Mouse (Mus musculus) forebrain, embryonic 12.5 days (tissue): ENCODE data around the gene Ywhah. TPM values are rescaled to one million over a fixed set of nuclear protein-coding genes. Genes with fewer than 3 reads are reported as not detected.
A peak's percentile ranks its signal among the peaks of the same experiment; 100 is the strongest.
"Not testable (repeated sequence)": the region's sequence is repeated elsewhere in the genome, so short reads cannot be mapped to it uniquely, and the experiment has no call there.

Source experiments
- ATAC-seq: fragments of 200-750 bp; cut with Nextera tagmentation; 2 replicates; pipeline ENCODE4 v1.8.0; 2017; ENCODE audit warnings: moderate TSS enrichment; ENCODE audit not compliant: low FRiP score
- H3K27ac ChIP-seq: fragments of 300-500 bp; sonication (generic); 2 replicates; pipeline ENCODE4 v1.5.1; 2016; ENCODE audit warnings: mild to moderate bottlenecking
- H3K27me3 ChIP-seq: fragments of 300-500 bp; sonication (generic); 2 replicates; pipeline ENCODE4 v1.6.1; 2016; ENCODE audit warnings: mild to moderate bottlenecking
- H3K36me3 ChIP-seq: fragments of 300-500 bp; sonication (generic); replicated peaks from 2 replicates; pipeline ENCODE4 v1.6.1; 2016; ENCODE audit warnings: mild to moderate bottlenecking
- H3K4me1 ChIP-seq: fragments of 300-500 bp; sonication (generic); 2 replicates; pipeline ENCODE4 v1.6.1; 2016
- H3K4me2 ChIP-seq: fragments of 300-500 bp; sonication (generic); 2 replicates; pipeline ENCODE4 v1.6.1; 2016; ENCODE audit warnings: mild to moderate bottlenecking, moderate library complexity
- H3K4me3 ChIP-seq: fragments of 300-500 bp; sonication (generic); replicated peaks from 2 replicates; pipeline ENCODE4 v1.5.1; 2016; ENCODE audit warnings: mild to moderate bottlenecking
- H3K9ac ChIP-seq: fragments of 300-500 bp; sonication (generic); 2 replicates; pipeline ENCODE4 v1.6.1; 2016; ENCODE audit warnings: mild to moderate bottlenecking
- H3K9me3 ChIP-seq: fragments of 300-500 bp; sonication (generic); 2 replicates; pipeline ENCODE4 v1.6.1; 2016
- WGBS: fragments of 180-500 bp; shearing (Covaris S2); methylation state at CpG from one replicate; pipeline ENCODE4 v1.1.7; 2016; 5-methylcytosine and 5-hydroxymethylcytosine counted together
- polyA plus RNA-seq: library from polyadenylated mRNA; unstranded; fragments of >200 nt; fragmentation: Nextera tagmentation; extraction: Ambion mirVana; gene quantifications from 2 replicates; pipeline ENCODE4 v1.2.1, GENCODE M21; 2016

The Ywhah gene
- polyA plus RNA-seq, 1 experiment from 2014 or later, result 453 TPM

DNA sequence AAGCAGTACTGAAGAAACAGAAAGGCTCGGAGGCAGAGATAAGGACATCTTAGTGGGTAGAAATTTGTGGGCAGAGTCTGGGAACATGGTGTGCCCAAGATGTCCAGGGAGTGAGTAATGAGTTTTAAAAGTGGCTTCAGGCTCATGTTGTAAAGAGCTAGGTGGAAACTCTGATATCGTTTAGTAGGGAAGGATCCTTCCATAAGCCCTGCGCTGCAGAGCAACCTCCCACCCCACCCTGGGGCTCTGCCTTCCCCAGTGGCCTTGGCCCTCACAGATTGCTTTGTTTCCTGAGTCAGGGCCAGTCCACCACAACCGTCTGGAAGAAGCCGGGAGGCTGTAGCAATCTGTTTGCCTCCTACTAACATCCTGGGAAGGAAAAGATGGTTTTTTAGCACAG lies 3.0 kb upstream of the Ywhah start:
- Histone ChIP-seq H3K4me3 (no peak overlapping the region), H3K9me3 (no peaks in the 10 kb centered on the region), H3K27me3 (0 out of 2 replicates have a peak, but pooled peaks cover 11% of the 10 kb centered on the region), H3K4me1 (peaks cover 31% of the 10 kb centered on the region), H3K9ac (no peak overlapping the region), H3K4me2 (no peak overlapping the region), H3K27ac (no peak overlapping the region), H3K36me3 (no peaks in the 10 kb centered on the region)
- WGBS, result 80% methylated on average over 5 of the region's 5 CpGs
- no peak for ATAC-seq

DNA sequence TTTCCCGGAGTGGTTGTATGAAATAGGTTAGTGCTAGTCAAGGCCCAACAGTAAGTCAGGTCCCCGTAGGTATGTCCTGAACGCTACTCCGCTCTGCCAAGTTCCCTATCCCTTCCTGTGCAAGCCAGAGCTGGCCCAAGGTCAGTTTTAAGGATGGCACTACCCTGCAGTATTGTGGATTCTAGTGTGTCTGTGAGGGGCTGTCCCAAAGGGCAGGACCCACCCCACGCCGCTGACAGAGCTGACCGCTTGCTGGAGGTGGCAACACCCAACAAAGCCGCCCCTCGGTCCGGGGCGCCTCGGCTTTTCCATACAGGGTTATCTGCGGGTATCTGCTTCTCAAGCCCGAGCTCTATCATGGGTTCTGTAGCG lies 441 bp upstream of the Ywhah start:
- Histone ChIP-seq H3K36me3 (peaks cover 9% of the 10 kb centered on the region; the same call in 1 of the 2 replicates), H3K27ac (peak overlapping the region; percentile 100), H3K27me3 (0 out of 2 replicates have a peak, but pooled peaks cover 6% of the 10 kb centered on the region), H3K4me1 (peaks cover 35% of the 10 kb centered on the region), H3K4me3 (peak overlapping the region; percentile 92), H3K9me3 (no peaks in the 10 kb centered on the region), H3K4me2 (peak overlapping the region; percentile 68), H3K9ac (peak overlapping the region; percentile 87)
- 5% methylated on average over 15 of the region's 15 CpGs for WGBS
- no peak; the same call in 1 of the 2 replicates for ATAC-seq

DNA sequence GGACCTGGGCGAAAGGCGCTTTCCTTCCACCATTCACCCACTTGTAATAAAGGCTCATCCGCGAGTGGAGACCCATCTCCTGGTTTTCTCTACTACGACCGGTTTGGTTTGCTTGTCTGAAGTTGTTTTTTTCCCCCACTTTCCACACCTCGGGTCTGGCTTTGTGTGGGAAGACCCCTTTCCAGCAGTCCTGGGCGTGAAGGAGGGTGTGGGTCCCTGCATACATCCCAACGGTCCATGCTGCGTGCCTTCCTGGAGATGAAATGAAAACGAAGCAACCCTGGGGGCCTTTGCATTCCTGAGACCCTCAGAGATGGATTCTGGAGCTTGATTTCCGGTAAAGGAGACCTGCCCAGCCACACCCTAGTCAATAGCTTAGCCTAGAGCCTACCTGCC lies 808 bp downstream of the Ywhah start:
- 0 out of 2 replicates have a peak, but pooled peaks cover 6% of the 10 kb centered on the region for H3K27me3 ChIP-seq
- peak overlapping the region; percentile 100 for H3K27ac ChIP-seq
- no peak for ATAC-seq
- H3K4me3 ChIP-seq, result peak overlapping the region; percentile 92
- H3K36me3 ChIP-seq, result peaks cover 22% of the 10 kb centered on the region
- whole genome bisulfite sequencing, result under 1% methylated on average over 12 of the region's 12 CpGs
- peaks cover 38% of the 10 kb centered on the region for H3K4me1 ChIP-seq
- peak overlapping the region; percentile 97 for H3K9ac ChIP-seq
- no peaks in the 10 kb centered on the region for H3K9me3 ChIP-seq
- peak overlapping the region; percentile 68 for H3K4me2 ChIP-seq

DNA sequence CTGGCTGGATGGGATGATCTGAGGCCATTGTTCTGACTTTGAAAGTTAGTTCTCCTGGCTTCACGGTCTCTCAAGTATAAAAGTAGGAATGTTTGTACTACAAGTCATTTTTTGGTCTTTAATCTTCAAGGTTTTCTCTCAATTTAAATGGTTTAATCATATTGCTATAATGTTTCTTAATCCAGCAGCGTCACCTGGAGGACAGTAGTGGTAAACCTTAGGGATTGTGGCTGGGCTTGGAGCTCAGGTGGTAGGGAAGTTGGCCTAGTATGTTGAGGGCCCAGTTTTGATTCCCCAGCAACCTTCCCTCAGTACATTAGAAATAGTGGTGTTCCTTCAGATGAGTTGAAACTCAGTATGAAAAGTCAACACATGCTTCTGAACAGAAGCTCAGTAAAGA lies 3.0 kb downstream of the Ywhah start:
- Histone ChIP-seq H3K9ac (no peak overlapping the region), H3K4me3 (no peak overlapping the region), H3K4me2 (peak overlapping the region; percentile 8; the same call in 1 of the 2 replicates), H3K27me3 (0 out of 2 replicates have a peak, but pooled peaks cover 2% of the 10 kb centered on the region), H3K36me3 (peaks cover 42% of the 10 kb centered on the region), H3K4me1 (peaks cover 38% of the 10 kb centered on the region), H3K9me3 (no peaks in the 10 kb centered on the region), H3K27ac (no peak overlapping the region)
- ATAC-seq, result no peak
- WGBS, result 94% methylated on average over 2 of the region's 2 CpGs

DNA sequence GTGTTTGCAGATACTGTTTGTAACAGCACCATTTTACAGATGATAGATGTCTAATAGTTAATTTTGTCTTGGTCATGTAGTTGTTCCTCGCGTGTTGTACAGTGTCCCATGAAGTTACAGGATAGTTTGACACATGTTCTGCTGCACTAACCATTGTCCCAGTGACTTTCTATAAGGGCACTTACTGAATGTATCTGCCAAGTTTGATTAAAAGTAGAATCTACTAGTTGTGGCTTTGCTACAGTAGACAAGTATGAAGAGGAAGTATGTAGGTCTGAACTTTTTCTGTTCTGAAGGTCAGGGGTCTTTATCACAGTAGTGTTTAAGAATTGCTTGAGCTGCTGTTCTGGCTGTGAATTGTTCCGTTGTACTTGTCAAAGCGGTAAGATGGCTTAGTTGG lies 4.7 kb downstream of the Ywhah start:
- 92% methylated on average over 4 of the region's 4 CpGs for WGBS
- no peaks in the 10 kb centered on the region for H3K27me3 ChIP-seq
- no peak overlapping the region for H3K27ac ChIP-seq
- no peak overlapping the region for H3K4me2 ChIP-seq
- H3K9me3 ChIP-seq, result no peaks in the 10 kb centered on the region
- no peak for ATAC-seq
- H3K9ac ChIP-seq, result no peak overlapping the region
- H3K36me3 ChIP-seq, result peaks cover 48% of the 10 kb centered on the region
- H3K4me3 ChIP-seq, result no peak overlapping the region
- peaks cover 29% of the 10 kb centered on the region for H3K4me1 ChIP-seq

DNA sequence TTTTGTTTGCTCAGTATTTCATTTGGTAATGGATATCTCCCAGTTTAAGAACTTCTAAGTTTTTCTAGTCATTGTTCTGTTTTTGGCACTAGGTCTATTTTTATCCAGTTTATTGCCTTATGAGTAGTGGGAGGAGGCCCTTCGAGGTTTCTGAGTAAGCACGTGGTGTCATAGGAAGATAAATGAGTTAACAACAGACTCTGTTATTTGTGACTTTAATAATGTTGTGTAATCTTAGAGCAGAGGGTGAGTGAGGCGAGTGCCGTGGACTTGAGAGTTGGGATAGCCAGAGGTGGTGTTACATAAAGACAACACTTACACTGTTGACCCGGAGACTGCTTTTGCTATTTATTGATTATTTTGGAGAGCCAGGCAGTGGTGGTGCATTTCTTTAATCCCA lies 5.9 kb downstream of the Ywhah start:
- H3K27ac ChIP-seq, result no peak overlapping the region
- no peaks in the 10 kb centered on the region for H3K27me3 ChIP-seq
- 93% methylated on average over 5 of the region's 5 CpGs for WGBS
- peaks cover 37% of the 10 kb centered on the region for H3K4me1 ChIP-seq
- no peak overlapping the region for H3K4me2 ChIP-seq
- no peaks in the 10 kb centered on the region for H3K9me3 ChIP-seq
- no peak for ATAC-seq
- H3K4me3 ChIP-seq, result no peak overlapping the region
- H3K9ac ChIP-seq, result no peak overlapping the region
- peaks cover 52% of the 10 kb centered on the region for H3K36me3 ChIP-seq

DNA sequence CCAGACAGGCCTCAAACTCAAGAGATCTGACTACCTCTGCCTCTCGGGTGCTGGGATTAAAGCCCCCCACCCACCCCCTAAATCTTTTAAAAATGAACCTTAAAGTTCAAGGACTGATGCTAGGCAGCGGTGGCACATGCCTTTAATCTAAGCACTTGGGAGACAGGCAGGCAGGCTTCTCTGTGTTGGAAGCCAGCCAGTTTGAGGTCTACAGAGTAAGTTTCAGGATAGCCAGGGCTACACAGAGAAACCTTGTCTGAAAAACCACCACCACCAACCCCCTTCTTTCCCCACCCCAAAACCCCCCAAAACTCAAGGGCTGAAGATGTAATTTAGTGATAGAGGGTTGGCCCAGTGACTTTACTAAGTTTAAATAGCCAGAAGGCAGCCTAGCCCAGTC lies 10.0 kb downstream of the Ywhah start:
- Histone ChIP-seq H3K27me3 (no peaks in the 10 kb centered on the region), H3K36me3 (peaks cover 38% of the 10 kb centered on the region), H3K4me1 (peaks cover 30% of the 10 kb centered on the region)

DNA sequence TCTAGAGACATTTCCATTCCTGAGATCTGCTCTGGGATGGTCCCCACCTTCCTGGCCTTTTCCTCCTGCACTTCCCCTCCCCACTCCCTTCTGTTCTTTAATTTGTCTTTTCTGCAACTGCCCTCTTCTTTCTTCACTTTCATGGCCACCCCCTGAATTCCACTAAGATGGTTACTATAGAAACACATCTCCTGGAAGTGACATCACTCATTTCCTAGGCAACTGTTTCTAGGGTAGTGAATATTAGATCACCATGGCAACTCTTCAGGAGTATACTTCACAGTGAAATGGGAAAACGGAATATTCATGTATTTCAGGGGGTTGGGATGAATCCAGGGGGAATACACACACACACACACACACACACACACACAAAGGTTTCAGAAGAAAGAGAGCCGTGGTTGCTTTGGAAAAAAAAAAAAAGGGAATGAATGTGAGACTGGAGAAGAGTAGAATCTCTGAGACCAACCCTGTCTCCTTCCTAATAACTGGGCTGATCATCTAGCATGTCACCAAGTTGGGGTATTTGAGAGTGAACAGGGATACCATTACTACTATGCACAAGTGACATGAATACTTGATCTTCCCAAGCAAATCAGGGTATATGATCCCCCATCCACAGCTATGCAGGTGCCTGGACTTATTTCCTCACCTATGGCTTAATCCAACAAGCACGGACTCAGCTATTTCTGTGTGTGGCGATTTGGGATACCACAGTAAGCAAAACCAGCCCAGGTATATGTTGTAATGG lies 12.0 kb downstream of the Ywhah start:
- Histone ChIP-seq H3K27ac (peak overlapping the region; percentile 65; the same call in 1 of the 2 replicates), H3K4me2 (peak overlapping the region; percentile 26; the same call in 1 of the 2 replicates)

More for the DNA sequence above, 10.0 kb downstream of the Ywhah start:
- Histone ChIP-seq H3K4me2 (no peak overlapping the region), H3K4me3 (no peak overlapping the region), H3K9ac (no peak overlapping the region), H3K9me3 (no peaks in the 10 kb centered on the region), H3K27ac (no peak overlapping the region)
- 78% methylated on average over 2 of the region's 2 CpGs for WGBS
- ATAC-seq, result no peak

DNA sequence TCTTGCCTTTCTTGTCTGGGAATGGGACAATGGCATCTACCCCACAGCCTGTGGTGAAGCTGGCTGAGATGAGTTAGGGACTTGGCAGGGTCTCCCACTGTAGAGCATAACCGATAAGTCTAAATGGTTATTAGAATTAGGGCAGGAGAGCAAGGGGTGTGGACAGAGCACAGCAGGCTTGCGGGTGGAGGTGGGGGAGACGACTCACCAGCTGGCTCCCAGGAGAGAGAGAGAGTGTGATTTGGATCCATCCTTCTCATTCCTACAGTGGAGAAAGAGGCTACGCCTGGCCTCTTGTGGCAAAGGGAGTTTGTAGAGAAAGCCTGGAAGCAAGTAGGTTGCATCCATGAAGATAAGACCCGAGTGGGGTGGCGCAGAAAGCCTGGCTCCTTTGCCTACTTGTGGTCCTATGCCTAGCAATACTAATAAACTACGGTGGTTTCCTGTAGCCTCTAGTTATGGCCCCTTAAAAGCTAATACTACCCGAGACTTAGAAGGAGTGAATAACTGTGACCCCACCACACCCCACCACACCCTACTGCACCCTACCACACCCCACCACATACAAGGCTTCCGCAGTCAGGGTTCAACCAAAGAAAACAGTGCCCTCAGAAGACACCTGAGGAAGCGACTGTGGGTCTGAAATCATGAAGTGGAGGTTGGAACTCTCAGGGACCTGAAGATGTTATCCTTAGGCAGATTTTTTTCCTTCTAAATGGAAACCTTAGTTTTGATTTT lies 13.6 kb downstream of the Ywhah start:
- H3K4me2 ChIP-seq, result no peak overlapping the region
- no peaks in the 10 kb centered on the region for H3K9me3 ChIP-seq
- H3K27ac ChIP-seq, result no peak overlapping the region; the same call in 1 of the 2 replicates
- no peak overlapping the region for H3K9ac ChIP-seq
- WGBS, result 88% methylated on average over 10 of the region's 10 CpGs
- no peak overlapping the region for H3K4me3 ChIP-seq
- no peak for ATAC-seq
- H3K36me3 ChIP-seq, result peaks cover 9% of the 10 kb centered on the region
- H3K4me1 ChIP-seq, result peaks cover 29% of the 10 kb centered on the region
- no peaks in the 10 kb centered on the region for H3K27me3 ChIP-seq

More for the DNA sequence above, 12.0 kb downstream of the Ywhah start:
- Histone ChIP-seq H3K9ac (no peak overlapping the region), H3K4me3 (no peak overlapping the region), H3K27me3 (no peaks in the 10 kb centered on the region), H3K9me3 (no peaks in the 10 kb centered on the region), H3K36me3 (peaks cover 19% of the 10 kb centered on the region), H3K4me1 (peaks cover 29% of the 10 kb centered on the region)
- peak; percentile 69 for ATAC-seq
- 59% methylated on average over 4 of the region's 4 CpGs for WGBS

DNA sequence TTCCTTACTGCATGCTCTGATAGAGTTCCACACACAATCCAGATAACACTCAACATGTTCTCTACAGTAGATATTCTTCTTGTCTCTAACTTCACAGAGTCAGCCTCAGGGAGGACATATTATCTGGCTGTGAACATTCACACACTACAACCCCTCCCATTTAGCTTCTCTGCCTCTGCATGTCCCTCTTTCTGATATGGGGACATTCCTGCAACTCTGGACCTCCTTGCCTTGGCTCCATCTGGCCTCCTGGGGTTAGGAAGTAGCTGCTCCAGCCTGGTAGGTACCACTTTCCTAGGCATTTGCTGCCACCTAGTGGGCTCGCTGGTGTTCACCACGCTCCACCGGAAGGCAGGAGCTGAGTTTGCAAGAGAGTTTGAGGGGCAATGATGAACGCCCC lies 14.5 kb downstream of the Ywhah start:
- no peak overlapping the region for H3K27ac ChIP-seq
- H3K4me1 ChIP-seq, result peaks cover 29% of the 10 kb centered on the region
- H3K9me3 ChIP-seq, result no peaks in the 10 kb centered on the region
- no peak overlapping the region for H3K4me3 ChIP-seq
- H3K36me3 ChIP-seq, result peaks cover 6% of the 10 kb centered on the region
- no peak overlapping the region for H3K4me2 ChIP-seq
- H3K27me3 ChIP-seq, result no peaks in the 10 kb centered on the region
- ATAC-seq, result peak; percentile 67; the same call in 1 of the 2 replicates
- no peak overlapping the region for H3K9ac ChIP-seq
- 2% methylated on average over 4 of the region's 4 CpGs for WGBS

DNA sequence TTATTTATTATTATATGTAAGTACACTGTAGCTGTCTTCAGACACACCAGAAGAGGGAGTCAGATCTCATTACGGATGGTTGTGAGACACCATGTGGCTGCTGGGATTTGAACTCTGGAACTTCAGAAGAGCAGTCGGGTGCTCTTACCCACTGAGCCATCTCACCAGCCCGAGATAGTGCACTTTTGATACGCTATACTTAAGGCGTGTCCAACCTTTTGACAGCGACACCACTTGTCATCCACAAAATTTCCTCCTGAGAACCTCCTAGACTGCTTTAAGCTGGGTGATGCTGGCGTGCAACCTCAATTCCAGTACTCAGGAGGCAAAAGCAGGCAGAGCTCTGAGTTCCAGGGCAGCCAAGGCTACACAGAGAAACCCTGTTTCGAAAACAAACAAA lies 15.0 kb downstream of the Ywhah start:
- not testable (repeated sequence) for H3K4me3 ChIP-seq, H3K27ac ChIP-seq, H3K9ac ChIP-seq, H3K27me3 ChIP-seq, H3K36me3 ChIP-seq, H3K9me3 ChIP-seq, ATAC-seq, H3K4me2 ChIP-seq
- peaks cover 28% of the 10 kb centered on the region for H3K4me1 ChIP-seq
- 50% methylated on average over 8 of the region's 8 CpGs for WGBS

DNA sequence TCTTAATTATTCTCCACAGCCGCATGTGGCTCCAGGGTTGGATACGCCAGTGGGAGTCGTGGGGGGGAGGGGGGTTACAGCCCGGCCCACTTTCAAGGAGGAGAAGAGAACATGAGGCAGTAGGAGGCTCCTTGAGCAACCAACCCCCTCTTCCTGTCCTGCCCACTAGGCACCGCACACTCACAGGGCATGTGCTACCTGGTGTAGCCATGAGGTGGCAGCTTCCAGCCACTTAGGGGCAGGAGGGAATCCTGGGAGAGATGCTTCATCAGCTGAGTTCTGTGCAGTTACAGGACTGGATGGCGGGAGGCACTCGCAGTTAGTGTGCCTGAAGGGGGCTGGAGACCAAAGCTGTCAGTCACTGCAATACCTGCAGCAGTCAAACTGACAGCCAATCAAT lies 15.5 kb downstream of the Ywhah start:
- Histone ChIP-seq H3K4me3 (no peak overlapping the region), H3K4me2 (no peak overlapping the region), H3K4me1 (peaks cover 27% of the 10 kb centered on the region), H3K9ac (no peak overlapping the region), H3K27ac (no peak overlapping the region), H3K36me3 (no peaks in the 10 kb centered on the region; the same call in 1 of the 2 replicates), H3K27me3 (no peaks in the 10 kb centered on the region), H3K9me3 (no peaks in the 10 kb centered on the region)
- WGBS, result 17% methylated on average over 7 of the region's 7 CpGs
- no peak for ATAC-seq
